Mouse (Mus musculus) right cerebral cortex, adult 2 months (tissue): ENCODE data around the gene Cd81.

Source experiments
- DNase-seq, 2 experiments: peaks; one replicate each; pipeline ENCODE4 v3.0.0; 2021 to 2022; ENCODE audit warnings: low spot score in 2 of 2

Cd81 gene

DNA sequence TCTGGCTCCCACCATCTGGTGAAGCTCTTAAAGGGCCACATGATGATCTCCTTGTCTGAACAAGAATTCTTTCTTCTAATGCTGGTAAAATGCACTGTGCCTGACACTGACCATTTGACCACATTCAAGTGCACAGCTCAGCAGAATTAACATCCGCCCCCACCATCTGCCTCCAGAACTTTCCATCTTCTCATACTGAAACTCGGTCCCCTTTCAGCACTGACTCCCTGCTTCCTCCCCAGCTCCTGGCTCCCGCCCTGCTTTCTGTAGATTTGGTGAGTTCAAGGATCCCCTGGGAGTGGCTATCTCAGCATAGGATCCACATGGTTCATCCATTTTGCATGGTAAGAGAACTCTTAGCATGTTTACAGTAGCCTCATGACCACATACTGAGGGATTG is 31.8 kb upstream of the Cd81 start:
- DNase-seq, result no peak

GRCm38 (mm10) chr7:143021356-143022164 is 31.0 kb upstream of the Cd81 start:
- no peak for DNase-seq

DNA sequence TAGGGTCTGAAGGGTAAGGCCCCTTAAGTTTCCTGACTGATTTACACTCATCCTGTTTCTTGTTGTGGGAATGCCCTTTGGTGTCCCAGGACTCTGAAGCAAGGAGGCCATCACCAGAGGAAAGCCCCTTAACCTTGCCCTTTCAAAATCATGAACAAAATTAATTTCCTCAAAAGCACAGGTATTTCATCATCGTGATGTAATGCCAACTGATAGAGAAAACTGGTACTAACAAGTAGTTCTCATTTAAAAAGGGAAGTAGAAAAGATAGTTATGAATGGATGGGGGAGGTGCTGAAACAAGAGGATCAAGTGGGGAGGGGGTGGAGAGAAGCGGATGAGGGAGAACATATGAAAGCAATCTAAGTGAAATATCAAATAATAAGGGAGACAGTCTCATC is 29.0 kb upstream of the Cd81 start:
- DNase-seq, result no peak

DNA sequence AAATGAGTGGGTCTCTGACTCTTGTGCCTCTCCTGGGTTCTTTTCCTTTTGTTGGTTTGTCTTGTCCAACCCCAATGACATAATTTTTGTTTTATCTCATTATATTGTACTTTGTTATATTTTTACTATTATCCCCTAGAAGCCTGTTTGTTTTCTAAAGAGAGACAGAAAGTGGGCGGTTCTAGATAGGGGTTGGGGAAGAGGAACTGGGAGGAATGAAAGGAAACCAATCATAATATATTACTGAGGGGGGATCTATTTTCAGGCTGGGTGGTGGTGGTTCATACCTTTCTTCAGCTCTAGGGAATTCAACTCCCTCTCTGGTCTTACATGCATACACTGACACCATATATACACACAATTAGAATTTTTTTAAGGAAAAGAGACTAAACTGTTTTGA is 28.2 kb upstream of the Cd81 start:
- no peak for DNase-seq

DNA sequence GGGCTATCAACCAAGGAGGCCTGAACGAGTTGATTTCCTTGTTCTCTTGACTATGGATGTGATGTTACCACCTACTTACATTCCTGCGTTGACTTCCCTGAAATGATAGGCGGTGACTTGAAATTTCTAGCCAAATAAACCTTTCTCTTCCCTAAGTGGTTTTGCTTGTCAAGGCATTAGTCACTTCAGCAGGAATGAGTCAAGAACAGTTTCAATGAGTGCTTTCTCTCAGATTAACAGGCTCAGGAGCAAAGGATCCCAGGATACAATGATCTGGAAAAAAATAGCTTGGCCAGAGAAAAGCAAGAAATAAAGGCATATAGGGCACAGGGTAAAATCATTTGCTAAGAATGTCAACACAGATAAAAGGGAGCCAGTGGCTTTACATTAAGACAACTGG is 27.0 kb upstream of the Cd81 start:
- DNase-seq, result no peak

DNA sequence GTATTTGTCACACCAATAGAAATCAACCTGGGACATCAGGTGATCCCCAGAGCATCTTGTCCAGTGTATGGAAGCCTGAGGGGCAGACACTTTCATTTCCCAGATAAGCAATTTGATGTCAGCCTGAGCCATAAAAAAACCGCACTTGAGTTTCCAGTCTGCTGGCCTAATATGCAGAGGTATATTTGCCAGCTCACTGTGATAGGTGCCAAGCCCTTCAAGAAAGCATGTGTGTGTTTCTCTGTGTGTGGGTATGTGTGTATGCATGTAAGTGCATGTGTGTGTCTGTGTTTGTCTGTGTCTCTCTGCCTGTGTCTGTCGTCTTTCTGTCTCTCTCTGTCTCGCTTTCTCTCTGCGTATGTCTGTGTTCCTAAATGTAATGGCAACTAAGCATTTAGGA is 25.3 kb upstream of the Cd81 start:
- no peak for DNase-seq

DNA sequence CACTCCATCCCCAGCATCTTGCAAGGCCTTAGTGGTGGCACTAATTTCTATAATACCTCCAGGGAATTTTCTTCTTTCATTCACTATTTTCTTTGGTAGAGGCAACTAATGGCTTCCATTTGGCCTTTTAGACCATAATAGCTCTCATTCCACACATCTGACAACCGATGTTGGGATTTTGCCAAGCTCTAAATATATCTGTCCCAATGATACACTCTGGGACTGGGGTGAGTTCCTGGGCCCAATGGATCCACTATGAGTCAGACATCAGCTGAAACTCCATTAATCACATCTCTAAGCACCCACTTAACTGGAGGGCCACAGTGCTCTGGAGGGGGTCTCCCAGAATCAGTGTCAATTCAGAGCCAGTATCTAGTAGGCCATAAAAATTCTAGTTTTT is 20.7 kb upstream of the Cd81 start:
- DNase-seq, result no peak

DNA sequence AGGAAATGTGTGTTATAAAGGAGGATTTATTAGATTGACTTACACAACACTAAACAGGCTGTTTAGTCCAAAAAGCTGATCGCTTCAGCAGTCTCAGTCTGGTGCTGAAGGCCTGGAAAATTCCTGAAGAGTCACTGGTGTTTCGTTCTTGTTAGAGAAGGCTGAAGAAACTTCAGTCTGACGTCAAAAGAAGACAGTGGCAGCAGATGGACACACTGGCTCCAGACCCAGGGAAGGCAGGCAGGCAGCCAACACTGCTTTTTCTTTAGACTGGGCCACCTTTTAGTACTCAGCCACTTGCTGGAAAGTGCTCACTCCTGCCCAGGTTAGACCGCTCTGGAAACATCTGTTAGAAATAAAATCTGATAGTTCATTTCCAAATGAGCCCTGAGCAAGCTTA is 19.0 kb upstream of the Cd81 start:
- peak in 1 of 2 experiments; percentile 35 for DNase-seq

DNA sequence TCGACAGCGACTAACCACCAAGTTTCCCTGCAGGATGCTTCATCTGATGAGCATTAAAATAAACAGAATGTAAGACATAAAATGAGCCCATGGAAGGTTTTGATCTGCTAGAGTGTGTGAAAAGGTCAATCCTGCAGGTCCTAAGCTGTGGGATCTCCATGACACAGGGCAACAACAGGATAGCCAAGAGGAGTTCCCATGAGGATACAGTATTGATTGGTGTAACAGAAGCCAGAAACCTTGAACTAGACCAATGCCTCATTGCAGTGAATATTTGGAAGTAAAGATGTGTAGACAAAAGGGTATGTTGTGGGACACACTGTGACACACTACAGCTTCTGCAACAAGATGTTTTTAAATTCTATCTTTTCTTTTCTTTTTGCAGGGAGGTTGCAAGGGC is 18.4 kb upstream of the Cd81 start:
- no peak for DNase-seq

DNA sequence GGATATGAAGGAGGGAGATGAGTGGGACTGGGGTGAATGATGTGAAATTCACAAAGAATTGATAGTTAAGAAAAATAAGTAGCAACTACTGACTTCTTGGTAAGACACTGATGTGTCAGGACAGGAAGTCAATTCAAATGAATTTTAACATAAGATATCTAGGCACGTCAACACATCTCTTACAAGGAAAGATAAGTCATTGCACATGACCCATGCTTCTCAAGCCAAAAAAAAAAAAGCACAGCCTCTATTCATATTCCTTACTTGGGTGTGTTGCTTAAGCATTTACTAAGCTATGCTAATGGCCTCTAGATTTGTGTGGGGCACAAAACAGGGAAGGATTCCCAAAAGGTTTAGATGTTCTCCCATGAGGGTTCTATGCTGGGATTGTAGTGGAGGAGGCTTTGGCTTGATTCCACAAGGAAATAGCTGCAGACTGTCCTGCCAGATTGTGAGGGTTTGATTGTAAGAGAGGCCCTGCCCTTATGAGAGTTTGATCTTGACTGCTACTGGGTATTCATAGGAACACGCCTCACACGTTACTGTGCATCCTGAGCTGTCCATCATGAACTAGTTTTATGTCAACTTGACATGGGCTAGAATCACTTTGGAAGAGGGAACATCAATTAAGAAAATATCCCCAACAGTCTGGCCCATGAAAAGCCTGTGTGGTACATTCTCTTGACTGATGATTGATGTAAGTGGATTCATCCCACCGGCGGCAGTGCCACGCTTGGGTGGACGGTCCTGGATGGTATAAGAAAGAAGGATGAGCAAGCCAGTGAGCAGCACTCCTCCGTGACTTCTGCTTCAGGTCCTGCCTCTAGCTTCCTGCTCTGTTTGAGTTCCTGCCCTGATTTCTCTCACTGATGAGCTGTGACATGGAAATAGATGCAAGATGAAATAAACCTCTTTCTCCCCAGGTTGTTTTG is 17.8 kb upstream of the Cd81 start:
- no peak for DNase-seq

- no peak for DNase-seq
These were observed 15.8 kb upstream of the Cd81 start for GRCm38 (mm10) chr7:143036787-143037186.

GRCm38 (mm10) chr7:143037306-143037705 is 15.2 kb upstream of the Cd81 start:
- no peak for DNase-seq

- no peak for DNase-seq
These were observed 14.2 kb upstream of the Cd81 start for GRCm38 (mm10) chr7:143038174-143038931.

GRCm38 (mm10) chr7:143040561-143040960 is 12.0 kb upstream of the Cd81 start:
- no peak for DNase-seq

DNA sequence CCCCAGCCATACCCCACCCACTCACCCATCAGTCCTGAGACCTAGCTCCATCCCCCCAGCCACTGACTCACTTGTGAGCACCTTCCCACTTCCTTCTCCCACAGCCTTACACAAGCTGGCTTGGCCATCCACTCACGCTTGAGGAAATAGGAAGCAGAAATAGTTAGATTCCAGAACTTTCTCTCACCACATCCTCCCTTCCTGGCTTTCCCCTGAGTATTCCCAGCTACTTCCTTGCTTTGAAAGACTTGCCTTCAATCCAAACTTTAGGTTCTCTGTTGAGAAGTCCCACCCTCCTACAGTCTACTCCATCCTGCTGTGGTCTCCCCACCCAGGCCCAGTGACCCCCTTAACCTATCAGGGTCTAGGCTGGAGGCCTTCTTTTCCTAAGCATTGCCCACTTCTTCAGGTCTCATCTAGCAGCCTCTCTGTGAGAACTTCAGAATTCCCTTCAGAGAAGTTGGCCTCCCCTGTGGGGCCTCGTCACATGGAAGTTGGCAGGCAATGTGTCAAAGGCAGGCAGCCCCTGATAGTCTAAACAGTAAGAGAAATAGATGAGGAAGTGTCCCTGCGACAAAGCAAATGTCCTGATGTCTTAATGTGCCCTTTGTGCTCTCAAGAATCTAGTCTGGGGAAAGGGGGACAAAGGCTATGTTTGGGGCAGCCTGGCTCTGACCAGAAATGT is 11.3 kb upstream of the Cd81 start:
- no peak for DNase-seq

DNA sequence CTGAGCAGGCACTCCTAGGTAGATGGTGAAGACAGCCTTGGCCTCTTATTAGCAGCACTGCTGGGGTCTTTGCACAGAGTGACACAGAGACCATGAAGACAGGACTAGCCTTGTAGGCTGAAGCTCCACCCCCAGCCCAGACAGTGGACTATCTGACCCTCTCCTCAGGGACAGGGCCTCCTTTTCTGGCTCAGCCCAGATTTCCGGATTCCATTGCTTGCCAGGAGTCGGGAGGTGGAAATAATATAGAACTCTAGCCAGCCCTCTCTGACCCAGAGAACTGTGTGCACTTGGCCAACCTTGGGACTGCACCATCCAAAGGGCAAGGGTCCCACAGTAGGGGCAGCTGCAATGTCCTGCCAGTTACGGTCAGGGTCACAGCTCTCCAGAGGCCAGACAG is 10.4 kb upstream of the Cd81 start:
- DNase-seq, result no peak

GRCm38 (mm10) chr7:143042897-143043300 is 9.6 kb upstream of the Cd81 start:
- no peak for DNase-seq

GRCm38 (mm10) chr7:143044049-143044825 is 8.3 kb upstream of the Cd81 start:
- no peak for DNase-seq

DNA sequence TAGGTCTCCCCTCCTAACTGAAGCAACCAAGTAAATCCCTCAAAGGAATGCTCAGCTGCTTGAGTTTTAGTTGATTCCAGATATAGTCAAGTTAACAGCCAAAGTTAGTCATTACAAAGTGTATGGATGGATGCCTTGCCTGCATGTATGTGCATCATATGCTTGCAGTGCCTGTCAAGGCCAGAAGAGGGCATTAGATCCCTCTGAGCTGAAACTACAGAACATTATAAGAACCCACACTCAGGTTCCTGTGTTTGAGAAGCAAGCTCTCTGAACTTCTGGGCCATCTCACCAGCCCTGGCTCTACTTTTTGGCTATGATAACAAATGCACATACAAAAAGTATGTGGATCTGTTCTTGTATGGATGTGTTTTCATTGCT is 7.7 kb upstream of the Cd81 start:
- no peak for DNase-seq

DNA sequence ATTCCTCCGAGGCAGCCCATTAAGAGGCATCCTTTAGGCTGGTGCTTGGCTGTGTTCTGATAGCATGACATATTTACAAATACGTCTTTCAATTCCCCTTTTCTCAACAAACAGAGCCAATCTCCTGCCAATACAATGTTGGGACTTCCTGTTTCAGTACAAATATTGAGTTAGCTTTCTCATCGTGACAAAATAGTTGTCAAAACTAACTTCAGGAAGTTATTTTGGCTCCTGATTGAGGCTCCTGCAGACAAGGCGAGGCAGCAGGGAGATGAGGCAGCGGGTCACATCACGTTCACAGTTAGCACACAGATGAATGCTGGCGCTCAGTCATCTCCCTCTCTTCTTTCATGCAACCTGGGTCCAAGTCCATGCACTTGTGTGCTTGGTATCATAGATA is 6.2 kb upstream of the Cd81 start:
- no peak for DNase-seq

GRCm38 (mm10) chr7:143049331-143049730 is 3.2 kb upstream of the Cd81 start:
- DNase-seq, result no peak
